Mouse (Mus musculus): ENCODE data around the gene Bcor.

DNA sequence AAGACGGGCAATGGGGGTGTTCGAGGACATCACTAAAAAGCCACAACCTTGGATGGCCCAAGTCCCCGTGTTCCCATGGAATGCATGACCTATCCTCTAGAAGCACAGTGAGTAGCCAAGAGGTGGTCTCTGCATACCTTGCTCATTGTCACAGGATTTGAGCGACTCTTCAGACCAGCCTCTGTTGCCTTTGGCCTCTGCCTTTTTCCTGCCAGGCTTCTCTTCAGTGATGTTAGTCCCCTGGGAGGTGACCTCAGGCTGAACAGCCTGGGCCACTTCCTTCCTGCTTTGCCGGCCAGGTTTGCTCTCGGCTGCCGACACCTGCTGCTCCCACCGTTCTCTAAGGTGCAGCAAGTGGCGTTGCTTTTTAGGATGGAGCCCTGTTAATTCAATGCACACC lies 112.0 kb downstream of the Bcor start:
- TF ChIP-seq EP300 (IDR thresholded peaks at IDR 0.05; ENCODE audit: low read depth) (no peak), CTCF (IDR thresholded peaks at IDR 0.05; ENCODE audit: low read depth) (no peak)

Data from liver, postnatal 0 days (tissue).